Mouse (Mus musculus) lung, adult 10 weeks (tissue): ENCODE data around the gene Selenoo. TPM values are rescaled to one million over a fixed set of nuclear protein-coding genes. Genes with fewer than 3 reads are reported as not detected.

Experiments
- polyA plus RNA-seq: library from polyadenylated mRNA; stranded (reverse); fragments of 350-450 nt; fragmentation: Illumina TruSeq; extraction: RNeasy Lipid Tissue Mini Kit (QIAGEN cat#74804); gene quantifications from one replicate; pipeline ENCODE4 v1.2.3, GENCODE M21; 2014; ENCODE audit warnings: low read depth, low replicate concordance; ENCODE audit not compliant: insufficient read depth

Gene Selenoo
- 16.0 TPM for polyA plus RNA-seq

GRCm38 (mm10) chr15:89088607-89089247, at the start of gene Selenoo:
Selenoo (plus strand) TSS chr15:89089084.

GRCm38 (mm10) chr15:89059161-89059931, 29.5 kb upstream of the Selenoo start, which contains the start of gene Panx2:
Panx2 (plus strand) TSS chr15:89059734.

GRCm38 (mm10) chr15:89074613-89075477, 14.0 kb upstream of the Selenoo start, which contains the start of gene Trabd:
Trabd (plus strand) TSS chr15:89075124.

GRCm38 (mm10) chr15:89122649-89123366, 33.9 kb downstream of the Selenoo start, which contains the start of gene Tubgcp6:
Tubgcp6 (minus strand) TSS chr15:89123112.

GRCm38 (mm10) chr15:89128382-89129350, 39.8 kb downstream of the Selenoo start, which contains the start of gene Hdac10:
Hdac10 (minus strand) TSS chr15:89128700.

GRCm38 (mm10) chr15:89140659-89141252, 51.9 kb downstream of the Selenoo start, which contains the start of gene Mapk12:
Mapk12 (minus strand) TSS chr15:89140703.

GRCm38 (mm10) chr15:89149271-89150040, 60.6 kb downstream of the Selenoo start, which contains the start of gene Mapk11:
Mapk11 (minus strand) TSS chr15:89149628.

Other genes starting within 250 kb of the Selenoo start
- 32.6 TPM for gene Pim3, start 226.9 kb upstream of the Selenoo start, polyA plus RNA-seq
- gene Ttll8, start 134.7 kb upstream of the Selenoo start, polyA plus RNA-seq = 0.12 TPM
- gene Mlc1, start 110.1 kb upstream of the Selenoo start, polyA plus RNA-seq = 30.7 TPM
- gene Mov10l1, start 106.2 kb upstream of the Selenoo start, polyA plus RNA-seq = 0.38 TPM
- 0.07 TPM for gene Panx2, start 29.4 kb upstream of the Selenoo start, polyA plus RNA-seq
- 38.3 TPM for gene Trabd, start 14.0 kb upstream of the Selenoo start, polyA plus RNA-seq
- gene Tubgcp6, start 34.0 kb downstream of the Selenoo start, polyA plus RNA-seq = 6.4 TPM
- gene Hdac10, start 39.6 kb downstream of the Selenoo start, polyA plus RNA-seq = 10.1 TPM
- 26.9 TPM for gene Mapk12, start 51.6 kb downstream of the Selenoo start, polyA plus RNA-seq
- gene Mapk11, start 60.5 kb downstream of the Selenoo start, polyA plus RNA-seq = 8.1 TPM
- 120 TPM for gene Plxnb2, start 91.7 kb downstream of the Selenoo start, polyA plus RNA-seq
- 3.5 TPM for gene Dennd6b, start 107.4 kb downstream of the Selenoo start, polyA plus RNA-seq
- gene Ppp6r2, start 122.5 kb downstream of the Selenoo start, polyA plus RNA-seq = 13.9 TPM
- gene Sbf1, start 226.2 kb downstream of the Selenoo start, polyA plus RNA-seq = 32.8 TPM
- not detected for gene Adm2, start 233.6 kb downstream of the Selenoo start, polyA plus RNA-seq
- not detected for gene Miox, start 245.3 kb downstream of the Selenoo start, polyA plus RNA-seq